In genomic region chr5:128527241-128527640, GRCm38 (mm10) we compare ENCODE assay signal across 12 mouse cellular contexts.
DNase-seq lines count a peak whose midpoint lies in the region; ATAC-seq lines count a peak whose summit lies in the region.
"Had no signal": no experiment of that assay in that cellular context is flagged by ENCODE, and none has a peak within 500 bp of the region (broad histone marks: within the 10 kb centered on the region; RNA-seq: fewer than 3 reads in every experiment).

No protein-coding gene starts in this region.

- 51% methylated on average over 7 of the region's 9 CpGs for WGBS in forebrain, embryonic 11.5 days
- WGBS in forebrain, embryonic 16.5 days: 40% methylated on average over 8 of the region's 9 CpGs

- H3K9me3 ChIP-seq in forebrain, embryonic 11.5 days (ENCODE audit: control insufficient read depth, low read length): no peaks in the 10 kb centered on the region
- H3K9me3 ChIP-seq in forebrain, embryonic 16.5 days (ENCODE audit: control insufficient read depth, low read length): no peaks in the 10 kb centered on the region
- H3K9me3 ChIP-seq: forebrain, embryonic 15.5 days had no signal

- H3K9ac ChIP-seq in forebrain, embryonic 11.5 days (ENCODE audit: low read length): no peak overlapping the region
- H3K9ac ChIP-seq in forebrain, embryonic 16.5 days (replicated peaks; ENCODE audit: low read depth, low read length): no peak overlapping the region
- H3K9ac ChIP-seq: forebrain, embryonic 15.5 days had no signal

- no peak overlapping the region for H3K4me3 ChIP-seq in forebrain, embryonic 11.5 days (ENCODE audit: low read depth, low read length)
- H3K4me3 ChIP-seq in forebrain, embryonic 16.5 days (replicated peaks; ENCODE audit: low read length): no peak overlapping the region
- H3K4me3 ChIP-seq: forebrain, embryonic 15.5 days had no signal

- H3K4me2 ChIP-seq in forebrain, embryonic 11.5 days (ENCODE audit: low read depth, low read length, severe bottlenecking): no peak overlapping the region
- H3K4me2 ChIP-seq in forebrain, embryonic 16.5 days (ENCODE audit: low read length): no peak overlapping the region
- H3K4me2 ChIP-seq: forebrain, embryonic 15.5 days had no signal

- intact Hi-C loops in left cerebral cortex, postnatal 4 days (cut with DNase I): loop anchor here (10.0 kb wide), 1 partner anchor 448 kb away; no protein-coding TSS in a partner anchor
- intact Hi-C loops in left cerebral cortex, postnatal 25 days (cut with DNase I): loop anchor here (10.0 kb wide), 1 partner anchor 448 kb away; no protein-coding TSS in a partner anchor
- intact Hi-C loops in heart, postnatal 25 days (cut with DNase I): no loop called here

- H3K27ac ChIP-seq in forebrain, embryonic 11.5 days (ENCODE audit: low read depth, low read length): no peak overlapping the region
- H3K27ac ChIP-seq in forebrain, embryonic 16.5 days (ENCODE audit: low read length): no peak overlapping the region
- H3K27ac ChIP-seq: forebrain, embryonic 15.5 days; macrophage had no signal

- DNase-seq in forebrain, embryonic 11.5 days (ENCODE audit: low spot score): peak; percentile 60
- DNase-seq in left cerebral cortex, postnatal 4 days: peak; percentile 29
- no peak for DNase-seq in left cerebral cortex, postnatal 25 days (ENCODE audit: low spot score in 2 of 2)
- peak; percentile 52 for DNase-seq in urinary bladder, postnatal 14 days (ENCODE audit: low spot score)
- DNase-seq in urinary bladder, postnatal 10 days (ENCODE audit: low spot score): no peak
- DNase-seq in testis, postnatal 10 days (ENCODE audit: low spot score): peak; percentile 70
- DNase-seq in heart, postnatal 25 days (ENCODE audit: low spot score): no peak
- DNase-seq: B cell, adult 2 months; layer of hippocampus, postnatal 36 days had no signal

- peaks cover 2% of the 10 kb centered on the region; the same call in 1 of the 2 replicates for H3K27me3 ChIP-seq in forebrain, embryonic 11.5 days (ENCODE audit: control insufficient read depth, insufficient read depth, low read length)
- peaks cover 4% of the 10 kb centered on the region; the same call in 1 of the 2 replicates for H3K27me3 ChIP-seq in forebrain, embryonic 16.5 days (replicated peaks; ENCODE audit: control insufficient read depth, insufficient read depth, low read length)

- ATAC-seq in forebrain, embryonic 11.5 days (replicated peaks; ENCODE audit: low FRiP score): no peak
- no peak for ATAC-seq in forebrain, embryonic 16.5 days
- ATAC-seq: forebrain, embryonic 15.5 days had no signal

- peaks cover 8% of the 10 kb centered on the region; the same call in 1 of the 2 replicates for H3K4me1 ChIP-seq in forebrain, embryonic 11.5 days (replicated peaks; ENCODE audit: control insufficient read depth, insufficient read depth, low read length)
- H3K4me1 ChIP-seq in forebrain, embryonic 16.5 days (replicated peaks; ENCODE audit: control insufficient read depth, insufficient read depth, low read length): 0 out of 2 replicates have a peak, but pooled peaks cover 4% of the 10 kb centered on the region

- no peaks in the 10 kb centered on the region for H3K36me3 ChIP-seq in forebrain, embryonic 11.5 days (ENCODE audit: control insufficient read depth, insufficient read depth, low read length)
- H3K36me3 ChIP-seq in forebrain, embryonic 16.5 days (ENCODE audit: control insufficient read depth, insufficient read depth): no peaks in the 10 kb centered on the region
- H3K36me3 ChIP-seq: forebrain, embryonic 15.5 days had no signal

Comparison
In these comparisons a context has a peak if more than half of its experiments do, and no peak if none do; other contexts are left out.
1. DNase-seq: peak in forebrain, embryonic 11.5 days (single experiment), left cerebral cortex, postnatal 4 days (single experiment), urinary bladder, postnatal 14 days (single experiment) and testis, postnatal 10 days (single experiment); none in left cerebral cortex, postnatal 25 days (0 of 2), urinary bladder, postnatal 10 days (single experiment) and heart, postnatal 25 days (single experiment).